Mouse (Mus musculus) bone marrow, adult 2 months (tissue): ENCODE results near the gene Cd47.

Source experiments
- CTCF ChIP-seq: fragments of 200-500 bp; IDR thresholded peaks from 2 replicates; pipeline ENCODE4 v1.5.1; 2011; ENCODE audit warnings: low read length, control low read depth; ENCODE audit not compliant: control insufficient read depth, insufficient read depth
- POLR2A ChIP-seq: fragments of 200-500 bp; IDR thresholded peaks from 2 replicates; pipeline ENCODE4 v1.6.1; 2011; ENCODE audit warnings: low read depth, mild to moderate bottlenecking, control low read depth, low read length, borderline replicate concordance; ENCODE audit not compliant: control insufficient read depth

DNA sequence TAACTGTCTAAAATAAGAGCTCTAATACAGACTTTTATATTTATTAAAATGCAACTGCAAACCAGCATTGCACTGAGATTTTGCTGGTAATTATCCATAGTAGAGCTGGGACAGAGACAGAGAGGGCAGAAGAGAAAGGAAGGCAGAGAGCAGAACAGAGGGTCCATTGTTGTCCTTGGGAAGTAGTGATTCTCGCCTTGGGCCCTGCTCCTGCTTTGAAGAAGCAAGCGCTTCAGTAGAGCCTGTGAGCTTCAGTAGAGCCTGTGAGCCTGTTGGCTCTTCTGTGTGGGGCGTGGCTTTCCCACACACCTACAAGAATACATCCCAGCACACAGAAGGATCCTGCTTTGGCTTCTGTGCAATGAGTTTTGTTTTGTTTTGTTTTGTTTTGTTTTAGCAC lies 47.0 kb upstream of the Cd47 start:
- TF ChIP-seq CTCF = no peak
- TF ChIP-seq POLR2A = no peak
